Mouse (Mus musculus): Measurements from ENCODE around the gene Runx2.

GRCm38 (mm10) chr17:44677782-44678181 is 136.8 kb downstream of the Runx2 start:
- no peak for TF ChIP-seq POLR2A (IDR thresholded peaks at IDR 0.05; ENCODE audit: low read depth, low read length)
- TF ChIP-seq CTCF (IDR thresholded peaks at IDR 0.05; ENCODE audit: borderline replicate concordance, insufficient read depth, low read length), result no peak

Data from embryonic fibroblast, embryonic 13.5 days (primary cell).